Mouse (Mus musculus) left cerebral cortex, postnatal 25 days (tissue): Measurements from ENCODE around the gene Grb2. TPM values are rescaled to one million over a fixed set of nuclear protein-coding genes. Genes with fewer than 3 reads are reported as not detected.
"Not testable (repeated sequence)": the region's sequence is repeated elsewhere in the genome, so short reads cannot be mapped to it uniquely, and the experiment has no call there.

Experiments used
- DNase-seq, 2 experiments: peaks; one replicate each; pipeline ENCODE4 v3.0.0; 2022; ENCODE audit warnings: low spot score in 2 of 2, mixed read lengths in 1 of 2
- intact Hi-C: fragments of 180-260 bp; cut with DNase I; formaldehyde crosslinking; loops from one replicate; pipeline ENCODE4 v1.15.1; 2025
- total RNA-seq, 2 experiments: library from RNA; stranded (reverse); gene quantifications; 2 replicates each; pipeline ENCODE4 v1.2.3; 2021

Grb2 gene
- total RNA-seq, 2 experiments from 2014 or later: 204 TPM

- DNase-seq: no peak
- intact Hi-C loops: no loop called here
These were observed 44.6 kb downstream of the Grb2 start for GRCm38 (mm10) chr11:115663676-115664335.

- intact Hi-C loops: loop anchor here (2.0 kb wide), 1 partner anchor 14 kb away; no protein-coding TSS in a partner anchor
- peak; percentile 42 to 89 for DNase-seq
These were observed 48.0 kb downstream of the Grb2 start for GRCm38 (mm10) chr11:115660376-115660775.

- intact Hi-C loops: no loop called here
- peak; percentile 44 to 84 for DNase-seq
These were observed 49.9 kb downstream of the Grb2 start for GRCm38 (mm10) chr11:115658521-115658920.

GRCm38 (mm10) chr11:115654128-115654527 is 54.3 kb downstream of the Grb2 start:
- no peak for DNase-seq
- intact Hi-C loops: no loop called here

GRCm38 (mm10) chr11:115653194-115653593 is 55.2 kb downstream of the Grb2 start:
- DNase-seq: peak; percentile 53 to 87
- intact Hi-C loops: no loop called here

GRCm38 (mm10) chr11:115651680-115652079 is 56.7 kb downstream of the Grb2 start:
- intact Hi-C loops: no loop called here
- DNase-seq: no peak

GRCm38 (mm10) chr11:115649706-115650105 is 58.7 kb downstream of the Grb2 start:
- peak; percentile 53 to 82 for DNase-seq
- intact Hi-C loops: loop anchor here (2.0 to 5.0 kb wide), 2 partner anchors 59 to 163 kb away; partner anchors contain the start of genes Caskin2, Grb2 and Tsen54

GRCm38 (mm10) chr11:115647459-115647858 is 60.9 kb downstream of the Grb2 start:
- peak; percentile 67 to 80 for DNase-seq

GRCm38 (mm10) chr11:115646439-115646838 is 62.0 kb downstream of the Grb2 start:
- no peak for DNase-seq
- intact Hi-C loops: loop anchor here (5.0 kb wide), 1 partner anchor 166 kb away; the partner anchor contains the start of genes Caskin2 and Tsen54

More at GRCm38 (mm10) chr11:115647459-115647858, 60.9 kb downstream of the Grb2 start:
- intact Hi-C loops: loop anchor here (1.0 to 5.0 kb wide), 2 partner anchors 67 to 165 kb away; partner anchors contain the start of genes Caskin2 and Tsen54

GRCm38 (mm10) chr11:115645498-115645897 is 62.9 kb downstream of the Grb2 start:
- intact Hi-C loops: loop anchor here (5.0 kb wide), 1 partner anchor 167 kb away; the partner anchor contains the start of genes Caskin2 and Tsen54
- not testable (repeated sequence) for DNase-seq

GRCm38 (mm10) chr11:115644308-115644707 is 64.1 kb downstream of the Grb2 start:
- intact Hi-C loops: no loop called here
- DNase-seq: no peak

GRCm38 (mm10) chr11:115643265-115643664 is 65.1 kb downstream of the Grb2 start:
- intact Hi-C loops: no loop called here
- DNase-seq: no peak

GRCm38 (mm10) chr11:115642705-115643104 is 65.7 kb downstream of the Grb2 start:
- DNase-seq: no peak
- intact Hi-C loops: no loop called here

GRCm38 (mm10) chr11:115641664-115642036 is 66.7 kb downstream of the Grb2 start:
- DNase-seq: no peak
- intact Hi-C loops: no loop called here

GRCm38 (mm10) chr11:115640978-115641663 is 67.3 kb downstream of the Grb2 start:
- DNase-seq: peak in 1 of 2 experiments; percentile 52
- intact Hi-C loops: no loop called here

GRCm38 (mm10) chr11:115640311-115640828 is 68.0 kb downstream of the Grb2 start:
- intact Hi-C loops: no loop called here
- DNase-seq: no peak

GRCm38 (mm10) chr11:115639540-115639939 is 68.9 kb downstream of the Grb2 start:
- DNase-seq: no peak
- intact Hi-C loops: no loop called here

- intact Hi-C loops: no loop called here
- no peak for DNase-seq
These were observed 69.6 kb downstream of the Grb2 start for GRCm38 (mm10) chr11:115638498-115639409.

- intact Hi-C loops: no loop called here
- DNase-seq: no peak
These were observed 71.4 kb downstream of the Grb2 start for GRCm38 (mm10) chr11:115636960-115637359.
